Mouse (Mus musculus) heart, postnatal 25 days (tissue): ENCODE data around the gene Hist1h2bh. TPM values are rescaled to one million over a fixed set of nuclear protein-coding genes. Genes with fewer than 3 reads are reported as not detected.

Source experiments
- DNase-seq: peaks from one replicate; pipeline ENCODE4 v3.0.0; 2022; ENCODE audit warnings: low spot score
- intact Hi-C: fragments of 180-260 bp; cut with DNase I; formaldehyde crosslinking; loops from one replicate; pipeline ENCODE4 v1.15.1; 2025
- total RNA-seq, 2 experiments: library from RNA; stranded (reverse); gene quantifications; 2 replicates each; pipeline ENCODE4 v1.2.3; 2021

Gene Hist1h2bh
- total RNA-seq, 2 experiments from 2014 or later = 1.4 to 1.9 TPM

DNA sequence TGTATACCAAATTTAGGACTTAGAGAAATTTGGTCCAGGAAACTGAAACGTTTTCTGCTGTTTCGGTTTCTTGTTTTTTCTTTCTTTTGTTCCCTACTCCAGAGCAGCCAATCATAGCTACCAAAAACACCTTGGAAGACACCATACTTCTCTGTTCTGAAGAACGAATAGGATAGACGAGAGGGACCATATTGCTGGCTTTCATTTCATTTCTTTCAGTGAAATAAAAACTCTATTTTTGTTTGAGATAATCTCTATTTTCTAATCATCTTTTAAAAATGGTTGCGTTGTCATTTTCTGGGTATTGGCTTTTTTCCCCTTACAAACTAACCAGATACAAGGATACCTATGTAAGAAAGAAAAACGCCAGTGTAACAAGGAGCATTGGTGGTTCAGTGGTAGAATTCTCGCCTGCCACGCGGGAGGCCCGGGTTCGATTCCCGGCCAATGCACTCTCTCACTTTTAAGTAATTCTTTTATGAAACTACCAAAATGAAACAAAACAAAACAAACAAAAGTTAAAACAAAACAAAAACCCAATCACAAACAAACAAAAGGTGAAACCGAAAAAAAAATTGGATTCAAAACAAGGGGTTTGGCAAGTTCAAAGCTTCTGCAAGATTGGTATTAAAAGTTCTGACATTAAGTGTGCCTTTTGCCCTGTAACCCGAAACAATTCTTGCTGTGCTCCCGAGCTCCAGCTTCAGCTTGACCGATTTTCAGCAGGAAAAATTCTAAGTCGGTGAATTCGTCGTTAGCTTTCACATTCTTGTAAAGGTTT lies 26.2 kb downstream of the Hist1h2bh start:
- intact Hi-C loops = loop anchor here (1.0 to 10.0 kb wide), 4 partner anchors 67 to 1572 kb away; partner anchors contain the start of gene Zfp184
- DNase-seq = peak; percentile 35

DNA sequence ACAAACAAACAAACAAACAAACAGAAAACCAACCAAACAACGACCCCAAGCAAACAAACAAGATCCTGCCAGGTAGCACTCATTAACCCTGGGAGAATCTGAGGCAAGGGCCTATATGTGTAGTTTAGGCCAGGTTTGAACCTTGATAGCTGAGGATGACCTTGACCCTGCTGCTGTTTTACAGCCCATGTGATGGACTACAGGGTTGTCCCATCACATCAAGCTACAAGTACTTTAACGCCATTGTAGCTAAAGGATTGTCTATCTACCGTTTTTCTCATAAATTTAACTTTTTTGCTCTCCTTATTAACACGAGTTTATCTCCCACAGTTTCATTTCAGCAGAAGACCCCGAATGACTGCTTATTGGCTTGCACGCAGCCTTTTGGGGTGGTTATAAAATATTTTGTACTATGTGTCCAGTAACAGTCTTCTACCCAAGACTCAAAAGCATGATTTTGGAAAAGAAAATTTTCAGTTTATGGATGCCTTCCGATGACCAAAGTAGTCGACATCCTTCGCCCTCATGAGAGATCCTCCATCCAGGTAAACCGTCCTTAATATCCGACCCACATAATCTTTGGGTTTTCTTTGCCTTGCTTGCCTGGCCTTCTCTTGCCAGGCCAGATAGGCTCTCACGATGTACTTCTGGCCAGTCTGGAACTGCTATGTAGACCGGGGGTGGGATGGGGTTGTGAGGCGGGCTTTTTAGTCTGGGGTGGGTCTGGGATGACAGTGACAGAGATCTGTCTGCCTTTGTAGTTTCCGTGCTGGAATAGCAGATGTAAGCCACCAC lies 27.2 kb downstream of the Hist1h2bh start:
- no peak for DNase-seq
- intact Hi-C loops = loop anchor here (2.0 to 10.0 kb wide), 3 partner anchors 69 to 1571 kb away; partner anchors contain the start of gene Zfp184

DNA sequence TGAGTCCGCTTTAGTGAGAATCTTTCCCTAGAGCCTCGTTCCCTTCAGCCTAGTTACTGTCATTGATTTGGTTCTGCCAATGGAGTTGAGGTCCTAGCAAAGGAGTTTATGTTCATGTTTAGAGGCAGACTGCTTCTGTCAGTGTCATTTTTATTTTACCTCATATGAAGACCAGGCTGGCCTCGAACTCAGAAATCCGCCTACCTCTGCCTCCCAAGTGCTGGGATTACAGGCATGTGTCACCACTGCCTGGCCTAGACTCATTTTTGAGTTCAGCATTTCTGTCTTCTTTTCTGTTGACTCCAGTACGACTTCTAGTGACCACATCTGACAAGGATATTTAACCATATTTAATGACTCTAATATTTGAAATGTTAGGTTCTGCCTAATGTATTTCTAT lies 27.9 kb downstream of the Hist1h2bh start:
- no peak for DNase-seq
- intact Hi-C loops = loop anchor here (5.0 to 10.0 kb wide), 2 partner anchors 1493 to 1570 kb away; partner anchors contain the start of gene Zfp184

DNA sequence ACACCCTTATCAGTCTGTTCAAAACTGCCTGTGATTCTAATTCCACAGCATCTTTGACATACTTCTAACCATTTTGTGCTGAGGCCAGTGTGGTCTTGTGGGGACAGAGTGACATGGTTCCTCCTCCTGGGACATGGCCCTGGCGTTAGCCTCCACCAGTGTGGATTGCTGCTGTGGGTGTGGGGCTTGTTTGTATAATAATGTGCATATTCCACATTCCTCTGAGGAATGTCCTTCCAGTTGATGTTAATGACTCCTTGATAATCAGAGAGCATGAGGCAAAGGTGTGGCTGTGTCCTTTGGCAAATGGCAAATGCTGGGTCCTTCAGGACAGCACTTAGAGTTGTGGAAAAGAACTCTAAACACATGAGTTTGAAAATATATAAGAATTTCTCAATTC lies 29.7 kb downstream of the Hist1h2bh start:
- no peak for DNase-seq
- intact Hi-C loops = loop anchor here (10.0 kb wide), 1 partner anchor 1569 kb away; the partner anchor contains the start of gene Zfp184

DNA sequence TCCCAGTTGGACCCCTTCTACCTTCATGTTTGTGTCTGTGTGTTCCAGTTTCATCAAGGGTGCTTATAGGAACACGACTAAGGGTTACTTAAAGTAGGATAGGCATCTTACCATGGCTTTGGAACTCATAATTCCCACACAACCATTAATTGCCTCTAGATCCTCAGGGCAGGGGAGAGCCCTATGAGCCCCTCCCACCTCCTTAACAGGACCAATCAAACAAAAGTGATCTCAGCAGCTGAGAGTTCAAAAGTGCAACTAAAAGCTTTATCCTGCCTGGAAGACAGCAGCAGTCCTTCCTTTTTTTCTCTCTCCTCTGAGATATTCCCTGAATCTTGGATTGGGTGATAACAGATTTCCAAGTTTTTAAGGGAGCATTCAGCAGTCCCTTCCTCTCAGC lies 33.1 kb downstream of the Hist1h2bh start:
- no peak for DNase-seq
- intact Hi-C loops = loop anchor here (10.0 kb wide), 1 partner anchor 1565 kb away; the partner anchor contains the start of gene Zfp184

GRCm38 (mm10) chr13:23506819-23507515 lies 36.2 kb downstream of the Hist1h2bh start:
- intact Hi-C loops = no loop called here
- DNase-seq = no peak

GRCm38 (mm10) chr13:23506351-23506750 lies 36.8 kb downstream of the Hist1h2bh start:
- no peak for DNase-seq
- intact Hi-C loops = no loop called here

- intact Hi-C loops = no loop called here
- no peak for DNase-seq
Measured at GRCm38 (mm10) chr13:23505662-23506345, 37.4 kb downstream of the Hist1h2bh start.

DNA sequence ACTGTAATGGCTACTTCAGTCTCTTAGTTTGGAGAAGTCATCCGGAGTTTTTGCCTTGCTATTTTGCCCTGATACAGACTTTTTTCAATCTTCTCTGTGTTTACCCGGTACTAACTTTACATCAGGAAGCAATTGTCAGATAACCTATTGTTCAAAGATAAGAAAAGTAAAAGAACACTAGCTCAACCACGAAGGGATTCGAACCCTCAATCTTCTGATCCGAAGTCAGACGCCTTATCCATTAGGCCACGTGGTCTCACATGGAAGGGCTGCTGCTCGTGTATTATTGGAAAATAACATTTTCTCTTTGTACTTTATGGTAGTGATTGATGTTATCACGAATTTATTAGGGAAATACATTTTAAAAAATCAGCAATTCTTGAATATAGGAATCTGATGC lies 39.4 kb downstream of the Hist1h2bh start:
- DNase-seq = no peak
- intact Hi-C loops = no loop called here

DNA sequence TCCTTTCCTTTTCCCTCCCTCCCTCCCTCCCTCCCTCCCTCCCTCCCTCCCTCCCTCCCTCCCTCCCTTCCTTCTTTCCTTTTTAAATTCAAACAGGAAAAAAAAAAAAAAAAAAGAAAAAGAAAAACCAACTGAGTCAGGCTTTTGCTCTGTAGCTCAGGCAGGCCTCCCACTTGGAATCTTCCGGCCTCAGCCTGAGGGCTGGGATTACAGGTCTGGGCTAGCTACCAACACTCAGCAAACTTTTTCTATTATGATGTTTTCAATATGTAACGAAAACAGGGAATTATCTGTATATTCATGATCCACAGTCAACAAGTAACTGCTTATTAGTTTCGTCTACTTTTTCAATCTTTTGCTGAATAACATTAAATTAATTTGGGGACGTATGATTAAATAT lies 40.3 kb downstream of the Hist1h2bh start:
- no peak for DNase-seq
- intact Hi-C loops = no loop called here

GRCm38 (mm10) chr13:23502031-23502567 lies 41.1 kb downstream of the Hist1h2bh start:
- intact Hi-C loops = no loop called here
- no peak for DNase-seq

DNA sequence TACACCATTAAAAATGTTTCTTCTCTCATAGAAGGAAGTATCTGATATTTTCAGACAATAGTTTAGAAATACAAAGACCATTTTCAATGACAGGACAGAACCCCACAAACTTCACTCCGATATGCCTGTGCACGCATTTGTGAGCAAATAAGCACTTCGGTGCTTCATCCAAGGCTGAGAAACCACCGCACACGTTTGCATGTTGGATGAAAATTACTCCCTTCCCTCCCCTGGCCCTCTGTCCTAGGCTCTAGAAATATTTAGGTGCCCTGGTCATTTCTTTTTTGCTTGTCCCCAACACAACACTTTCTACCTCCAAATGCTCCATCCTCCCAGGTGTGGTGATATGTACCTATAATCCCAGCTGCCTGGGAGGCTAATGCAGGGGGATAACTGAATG lies 41.7 kb downstream of the Hist1h2bh start:
- intact Hi-C loops = no loop called here
- no peak for DNase-seq

DNA sequence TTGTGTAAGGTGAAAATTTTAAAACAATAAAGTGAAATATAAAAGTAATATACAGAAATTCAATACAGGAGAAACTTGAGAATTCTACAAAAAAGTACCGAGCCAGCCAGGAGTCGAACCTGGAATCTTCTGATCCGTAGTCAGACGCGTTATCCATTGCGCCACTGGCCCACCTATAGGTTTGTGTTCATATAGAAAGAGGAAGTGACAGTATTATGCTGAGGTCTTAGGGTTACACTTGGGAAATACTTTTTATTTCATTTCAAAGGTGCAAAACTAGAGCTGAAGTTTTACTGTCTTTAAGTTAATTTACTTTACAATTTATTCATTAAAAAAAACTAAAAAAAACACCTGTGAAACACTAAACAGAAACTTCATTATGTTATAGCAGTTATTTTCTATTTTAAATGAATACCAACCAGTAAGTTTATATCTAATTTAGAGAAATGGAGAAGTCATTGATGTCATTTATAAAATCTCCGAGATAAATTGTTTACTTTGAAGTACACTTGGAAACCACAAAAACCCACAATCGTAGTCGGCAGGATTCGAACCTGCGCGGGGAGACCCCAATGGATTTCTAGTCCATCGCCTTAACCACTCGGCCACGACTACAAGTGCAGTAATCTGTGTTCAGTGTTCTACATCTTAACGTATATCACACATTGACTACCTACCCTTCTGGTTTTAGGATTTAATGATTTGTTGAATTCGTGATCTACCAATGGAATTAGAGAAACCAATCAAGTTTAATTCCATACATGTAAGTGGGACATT lies 42.6 kb downstream of the Hist1h2bh start:
- intact Hi-C loops = no loop called here
- DNase-seq = no peak

GRCm38 (mm10) chr13:23499943-23500342 lies 43.2 kb downstream of the Hist1h2bh start:
- DNase-seq = no peak
- intact Hi-C loops = no loop called here

DNA sequence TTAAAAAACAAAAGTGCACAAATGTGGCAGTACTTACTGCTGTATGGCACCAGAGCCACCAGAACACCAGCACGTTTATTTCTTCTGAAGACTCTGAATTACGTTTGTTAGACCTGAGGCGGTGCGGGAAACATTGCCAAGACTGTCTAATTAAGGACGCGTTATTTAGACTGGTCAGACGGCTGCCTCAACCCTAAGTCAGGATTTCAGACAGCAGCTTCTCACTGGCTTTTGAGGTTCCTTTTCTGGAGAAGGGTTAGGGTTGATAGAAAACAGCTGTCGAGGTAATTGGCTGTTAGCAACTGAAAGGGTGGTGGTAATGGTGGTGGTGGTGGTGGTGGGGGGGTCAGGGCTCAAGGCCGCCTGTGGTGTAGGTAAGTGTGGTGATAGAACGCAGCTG lies 44.5 kb downstream of the Hist1h2bh start:
- DNase-seq = no peak
- intact Hi-C loops = no loop called here

GRCm38 (mm10) chr13:23497656-23498321 lies 45.4 kb downstream of the Hist1h2bh start:
- intact Hi-C loops = no loop called here
- DNase-seq = no peak

DNA sequence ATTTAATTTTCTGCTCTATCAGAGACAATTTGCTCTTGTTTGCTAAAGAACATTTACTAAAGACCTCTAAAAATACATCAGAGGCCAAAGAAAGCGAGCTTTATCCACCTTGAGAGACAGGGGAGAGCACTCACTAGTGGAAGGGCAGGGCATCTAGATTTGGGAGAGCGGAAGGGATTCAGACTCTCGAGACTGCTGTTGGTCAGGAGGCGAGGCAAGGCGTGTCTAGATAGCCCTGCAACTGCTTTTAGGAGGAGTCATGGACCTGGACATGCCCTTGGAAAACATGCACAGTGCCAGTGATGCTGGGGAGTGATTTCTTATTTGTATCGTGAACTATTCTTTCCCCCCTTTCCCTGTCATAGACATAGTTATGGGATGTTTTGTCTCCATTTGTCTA lies 47.7 kb downstream of the Hist1h2bh start:
- no peak for DNase-seq
- intact Hi-C loops = no loop called here

DNA sequence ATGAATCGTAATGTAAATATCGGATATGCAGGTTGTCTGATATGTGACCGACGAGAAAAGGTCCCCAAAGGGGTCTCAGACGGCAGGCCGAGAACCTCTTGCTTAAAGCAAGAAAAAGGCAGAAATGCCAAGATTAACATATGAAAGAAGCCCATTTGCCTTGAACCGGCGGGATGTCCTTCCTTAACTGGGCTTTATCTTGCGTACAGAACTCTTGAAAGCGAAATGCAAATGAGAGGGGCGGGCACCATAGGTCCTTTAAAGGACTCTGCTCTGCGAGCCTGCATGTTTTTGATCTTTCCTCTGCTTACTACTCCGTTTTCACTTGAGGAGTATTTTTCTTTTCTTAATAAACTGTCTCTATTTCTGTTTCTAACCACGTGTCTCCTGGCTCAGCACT lies 51.2 kb downstream of the Hist1h2bh start:
- intact Hi-C loops = no loop called here
- DNase-seq = no peak
